Mouse (Mus musculus) small intestine, adult 2 months (tissue): ENCODE measurements around the gene Jam2.

Experiments
- CTCF ChIP-seq: fragments of 200-500 bp; IDR thresholded peaks from 2 replicates; pipeline ENCODE4 v1.5.1; 2012; ENCODE audit warnings: low read depth, mild to moderate bottlenecking, control low read depth, inconsistent platforms, low read length, moderate library complexity, mixed read lengths; ENCODE audit not compliant: insufficient replicate concordance, insufficient read length; ENCODE audit errors: extremely low read depth
- POLR2A ChIP-seq: fragments of 200-500 bp; IDR thresholded peaks from 2 replicates; pipeline ENCODE4 v1.6.1; 2012; ENCODE audit warnings: low read depth, mild to moderate bottlenecking, control low read depth, inconsistent platforms, low read length, moderate library complexity

DNA sequence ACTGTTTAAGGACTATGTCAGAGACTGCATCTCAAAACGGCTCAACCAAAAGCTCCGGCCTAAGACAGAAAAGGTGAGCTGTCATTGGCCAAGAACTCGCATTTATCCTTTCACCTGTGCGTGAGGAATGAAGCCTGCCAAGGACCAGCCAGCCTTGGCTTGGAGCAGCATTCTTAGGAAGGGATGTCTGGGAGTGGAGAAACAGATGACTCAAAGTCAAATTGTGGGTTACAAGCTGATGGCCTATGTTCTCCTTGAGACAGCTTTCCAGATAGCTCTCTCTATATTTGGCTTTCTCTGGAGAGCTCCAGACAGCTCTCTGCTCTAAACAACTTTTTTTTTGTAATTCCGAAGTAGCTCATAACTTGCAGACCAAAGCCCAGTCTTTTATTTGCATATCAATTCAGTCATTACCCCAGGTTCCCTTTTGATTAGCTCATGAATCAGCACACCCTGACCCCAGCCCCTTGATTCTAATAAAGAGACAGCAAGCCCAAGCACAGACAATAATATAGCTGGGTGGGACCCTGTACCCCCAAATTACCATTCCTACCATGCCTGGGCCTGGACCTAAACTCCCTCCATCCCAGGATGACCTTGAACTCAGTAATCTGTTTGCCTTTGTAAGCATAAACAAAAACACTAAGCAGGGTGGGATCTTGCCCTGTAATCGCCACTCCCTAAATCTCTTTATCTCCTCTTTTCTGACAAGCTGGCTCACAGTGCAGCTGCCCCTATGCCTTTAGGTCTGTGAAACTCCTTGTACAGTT is 5.1 kb downstream of the Jam2 start:
- TF ChIP-seq CTCF (no peak), POLR2A (no peak)
